Mouse (Mus musculus): ENCODE data around the gene Cdkal1.

GRCm38 (mm10) chr13:29756052-29756451 is 99.4 kb downstream of the Cdkal1 start:
- TF ChIP-seq REST (IDR thresholded peaks at IDR 0.05; ENCODE audit: insufficient read depth, insufficient read length) (no peak), POLR2A (IDR thresholded peaks at IDR 0.05; ENCODE audit: insufficient read length, low read depth) (no peak), MYOG (IDR thresholded peaks at IDR 0.05; ENCODE audit: control insufficient read depth in 1 of 3, insufficient read depth in 1 of 3, insufficient read length in 2 of 3, low read depth in 2 of 3) (no peak), CEBPB (IDR thresholded peaks at IDR 0.05; ENCODE audit: insufficient read depth, poor library complexity, severe bottlenecking) (no peak), POLR2AphosphoS2 (IDR thresholded peaks at IDR 0.05; ENCODE audit: insufficient read length, low read depth) (no peak), TCF12 (IDR thresholded peaks at IDR 0.05; ENCODE audit: insufficient read depth, poor library complexity, severe bottlenecking) (no peak), MAX (IDR thresholded peaks at IDR 0.05; ENCODE audit: low read depth) (no peak), MYOD1 (IDR thresholded peaks at IDR 0.05; ENCODE audit: control insufficient read depth in 1 of 3, insufficient read length in 2 of 3, low read depth in 2 of 3) (no peak), USF1 (IDR thresholded peaks at IDR 0.05; ENCODE audit: low read depth) (no peak), TCF3 (IDR thresholded peaks at IDR 0.05; ENCODE audit: insufficient read length, low read depth) (no peak), E2F4 (IDR thresholded peaks at IDR 0.05; ENCODE audit: insufficient read depth) (no peak)

All from myocyte (in vitro differentiated cells).